Mouse (Mus musculus) frontal cortex, adult 2 months (tissue): ENCODE results near the gene Ctxn1. TPM values are rescaled to one million over a fixed set of nuclear protein-coding genes. Genes with fewer than 3 reads are reported as not detected.
"Not testable (repeated sequence)": the region's sequence is repeated elsewhere in the genome, so short reads cannot be mapped to it uniquely, and the experiment has no call there.

Experiments used
- DNase-seq, 2 experiments: peaks; one replicate each; pipeline ENCODE4 v3.0.0; 2022; ENCODE audit warnings: low spot score in 1 of 2; ENCODE audit errors: extremely low spot score in 1 of 2
- polyA plus RNA-seq: library from polyadenylated mRNA; depleted of rRNA; stranded (reverse); fragments of >200 nt; gene quantifications from 2 replicates; pipeline ENCODE4 v1.2.3, GENCODE M21; 2012; rRNA removed

Gene Ctxn1
- 883 and 1,085 TPM in 2 replicates for polyA plus RNA-seq

- DNase-seq = peak; percentile 79 to 92
Measured at GRCm38 (mm10) chr8:4259125-4259804, at the start of gene Ctxn1. TSS of gene Ctxn1 (minus strand) at chr8:4259274.

DNA sequence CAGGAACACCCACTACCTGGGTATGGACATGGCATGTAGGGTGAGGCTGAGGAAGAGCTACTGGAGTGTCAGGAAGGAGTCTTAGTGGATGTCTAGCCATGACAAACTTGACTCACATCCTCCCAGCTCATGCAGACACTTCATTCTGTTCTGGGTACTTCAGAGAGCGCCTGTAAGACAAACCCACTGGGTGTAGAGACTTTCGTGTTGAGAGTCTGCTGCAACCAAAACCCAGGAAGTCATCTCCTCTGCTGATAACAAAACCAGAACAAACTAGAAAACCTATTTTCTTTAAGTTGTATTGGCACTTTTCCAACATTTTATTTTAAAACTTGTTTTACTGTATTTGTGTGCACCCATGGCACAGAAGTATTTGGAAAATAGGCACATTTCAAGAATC is 46.8 kb upstream of the Ctxn1 start:
- DNase-seq = no peak

- no peak for DNase-seq
Measured at GRCm38 (mm10) chr8:4304124-4304547, 45.1 kb upstream of the Ctxn1 start.

GRCm38 (mm10) chr8:4297822-4298221 is 38.7 kb upstream of the Ctxn1 start:
- no peak for DNase-seq

- no peak for DNase-seq
Measured at GRCm38 (mm10) chr8:4292738-4293137, 33.7 kb upstream of the Ctxn1 start.

- DNase-seq = no peak
Measured at GRCm38 (mm10) chr8:4276111-4276465, 17.0 kb upstream of the Ctxn1 start.

DNA sequence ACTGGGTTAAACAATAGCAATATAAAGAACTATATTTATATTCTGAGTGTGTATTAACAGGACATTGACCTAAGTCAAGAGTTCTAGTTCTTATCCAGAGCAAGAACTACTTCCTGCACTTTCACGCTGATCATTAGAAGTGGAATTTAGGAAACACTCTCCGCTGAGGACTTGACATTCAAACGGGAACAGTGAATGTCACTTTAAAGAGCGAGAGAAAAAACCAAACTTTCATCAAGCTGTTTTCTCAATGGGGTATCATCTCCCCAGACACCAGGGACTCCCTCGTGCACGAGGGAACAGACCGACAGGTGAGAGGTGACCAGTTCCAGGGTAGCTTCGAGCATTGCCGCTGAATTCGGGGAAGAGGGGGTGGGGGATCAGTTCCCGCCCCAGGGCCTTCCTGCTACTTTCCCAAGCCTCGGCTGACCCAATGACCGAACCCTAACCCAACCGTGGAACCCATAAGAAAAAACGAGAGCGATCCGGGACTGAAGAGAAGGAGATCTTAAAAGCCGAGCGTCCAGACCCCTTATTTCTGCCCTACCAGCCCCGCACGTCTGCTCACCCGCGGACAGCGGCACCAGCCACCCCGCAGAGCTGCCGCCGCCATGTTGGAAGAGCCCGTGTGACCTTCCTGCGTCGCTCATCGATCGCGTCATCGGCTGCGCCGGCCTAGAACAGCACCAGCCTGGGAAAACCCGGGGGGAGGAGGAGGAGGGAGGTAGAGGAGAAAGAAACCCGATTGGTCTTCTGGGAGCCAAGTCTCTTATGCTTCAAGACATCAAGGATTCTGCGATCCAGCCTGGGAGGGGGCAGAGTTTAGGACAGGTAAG is 16.4 kb upstream of the Ctxn1 start, which contains the start of gene Timm44:
Timm44 (minus strand) TSS at position 639 of the 836 bp plus-strand sequence.
- peak; percentile 94 to 97 for DNase-seq

DNA sequence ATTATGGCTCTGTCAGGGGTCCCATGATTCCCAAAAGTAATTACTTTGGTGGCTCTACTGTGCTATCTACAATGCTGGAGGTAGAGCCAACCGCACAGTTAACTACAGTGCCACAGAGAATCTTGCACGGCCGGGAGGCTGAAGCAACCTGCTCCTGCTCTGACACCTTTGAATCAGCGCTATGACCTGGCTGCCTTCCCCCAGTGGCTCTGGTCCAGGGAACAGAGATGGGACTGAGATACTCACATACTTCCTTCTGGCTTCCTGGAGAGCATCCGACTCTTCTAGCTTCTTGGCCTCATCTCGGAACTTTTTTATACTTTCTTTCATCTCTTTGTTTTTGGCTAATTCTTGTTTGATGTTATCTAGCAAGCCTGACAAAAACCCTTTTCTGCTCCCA is 10.5 kb upstream of the Ctxn1 start:
- no peak for DNase-seq

GRCm38 (mm10) chr8:4267627-4268026 is 8.6 kb upstream of the Ctxn1 start:
- no peak for DNase-seq

DNA sequence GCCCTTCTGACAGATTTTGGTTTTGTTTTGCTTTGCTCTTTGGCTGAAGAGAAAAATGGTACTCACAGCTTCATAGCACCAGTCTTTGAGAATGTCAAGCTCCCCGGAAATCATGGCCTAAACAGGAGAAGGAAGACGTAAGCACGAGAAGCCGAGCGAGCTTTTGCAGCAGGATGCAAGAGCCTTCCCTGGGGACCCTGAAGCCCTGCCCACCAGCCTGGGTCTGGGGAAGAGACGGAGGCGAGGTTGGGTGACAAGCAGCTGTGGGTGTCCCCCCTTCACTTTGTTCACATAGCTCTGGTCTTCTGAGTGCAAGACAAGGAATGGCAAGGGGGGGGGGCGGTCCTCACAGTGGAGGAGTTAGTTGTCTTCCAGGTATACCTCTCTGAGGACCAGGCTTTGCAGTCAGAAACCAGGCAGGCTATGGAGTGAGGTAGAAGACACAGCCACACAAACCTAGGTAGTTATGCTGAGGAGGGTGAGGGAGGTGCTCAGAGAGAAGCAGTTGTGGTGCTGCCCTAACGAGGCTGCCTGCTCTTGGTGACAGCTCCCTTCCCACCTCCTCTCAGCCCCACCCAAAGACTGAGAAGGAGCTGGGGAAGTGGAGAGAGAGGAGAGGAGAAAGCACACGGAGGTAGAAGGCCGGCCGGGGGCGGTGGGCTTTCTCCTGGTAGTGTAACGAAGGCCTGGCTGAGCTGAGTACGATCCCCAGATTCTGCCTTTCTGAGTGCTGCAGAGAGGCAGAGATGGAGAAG is 6.3 kb upstream of the Ctxn1 start:
- DNase-seq = no peak

DNA sequence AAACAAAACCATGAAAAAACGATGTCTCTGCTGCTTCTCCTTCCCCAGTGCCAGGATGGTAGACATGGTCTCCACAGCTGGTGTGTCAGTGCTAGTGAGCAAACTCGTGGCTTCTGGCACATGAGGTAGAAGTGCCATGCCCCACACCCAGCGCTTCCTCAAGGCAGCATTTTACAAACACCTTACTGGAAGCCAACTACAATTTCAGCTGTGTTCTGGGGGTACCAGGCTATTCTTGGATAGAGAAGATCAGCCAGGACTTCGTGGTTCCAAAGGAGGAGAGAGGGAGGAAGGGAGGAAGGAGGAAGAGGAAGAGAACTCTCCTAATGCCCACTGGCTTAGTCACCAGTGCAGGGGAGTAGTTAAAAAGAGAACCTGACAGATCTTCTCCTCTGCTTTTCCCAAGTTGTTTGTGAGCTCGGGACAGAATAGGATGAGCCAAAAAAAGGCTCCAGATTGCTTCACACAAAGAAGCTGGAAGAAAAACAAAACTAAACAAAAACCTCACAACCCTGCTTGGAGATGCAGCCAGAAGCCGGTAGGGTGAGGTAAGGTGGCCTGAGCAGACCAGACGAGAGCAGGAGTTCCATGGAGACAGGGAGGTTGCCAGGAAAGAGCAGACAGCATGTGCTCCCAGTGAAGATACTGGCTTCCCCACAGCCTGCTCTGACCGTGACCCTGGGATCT is 4.2 kb upstream of the Ctxn1 start:
- peak in 1 of 2 experiments; percentile 58 for DNase-seq

GRCm38 (mm10) chr8:4259805-4260170 is 714 bp upstream of the Ctxn1 start:
- no peak for DNase-seq

DNA sequence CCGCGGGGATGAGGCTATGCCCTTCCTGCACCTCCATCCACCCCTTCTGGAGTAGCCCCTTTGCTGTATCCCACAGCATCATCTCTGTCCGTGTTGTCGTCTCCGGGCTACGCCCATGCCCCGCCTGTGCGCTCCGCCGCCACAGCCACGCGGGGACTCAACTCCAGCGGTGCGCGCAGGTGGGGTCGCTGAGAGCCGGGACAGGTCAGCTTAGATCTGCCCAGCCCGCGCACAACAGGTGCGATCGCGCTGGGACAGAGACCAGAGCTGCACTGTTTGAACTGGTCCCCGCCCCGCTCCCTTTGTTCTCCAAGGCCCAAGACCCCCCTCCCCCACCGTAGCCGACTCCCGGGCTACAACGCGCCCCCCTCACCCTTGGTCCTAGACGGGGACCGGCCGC is 396 bp downstream of the Ctxn1 start:
- DNase-seq = no peak

DNA sequence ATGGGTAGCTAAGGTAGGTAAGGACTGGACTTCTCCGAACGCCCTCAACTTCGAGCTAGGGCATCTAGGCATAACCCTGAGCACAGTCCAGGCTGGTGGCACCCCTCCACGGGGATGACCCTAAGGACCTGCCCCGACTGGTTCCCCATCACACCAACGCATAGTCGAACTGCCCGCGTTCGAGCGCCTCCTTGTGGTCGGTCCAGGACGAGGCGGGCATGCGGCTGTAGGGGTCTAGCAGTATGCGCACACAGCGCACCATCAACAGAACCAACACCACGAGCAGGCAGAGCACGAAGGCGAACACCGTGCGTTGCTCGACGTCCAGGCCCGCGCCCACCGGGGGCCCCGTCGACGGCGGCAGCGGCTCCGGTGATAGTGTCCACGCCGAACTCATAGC is 841 bp downstream of the Ctxn1 start:
- DNase-seq = peak in 1 of 2 experiments; percentile 88

DNA sequence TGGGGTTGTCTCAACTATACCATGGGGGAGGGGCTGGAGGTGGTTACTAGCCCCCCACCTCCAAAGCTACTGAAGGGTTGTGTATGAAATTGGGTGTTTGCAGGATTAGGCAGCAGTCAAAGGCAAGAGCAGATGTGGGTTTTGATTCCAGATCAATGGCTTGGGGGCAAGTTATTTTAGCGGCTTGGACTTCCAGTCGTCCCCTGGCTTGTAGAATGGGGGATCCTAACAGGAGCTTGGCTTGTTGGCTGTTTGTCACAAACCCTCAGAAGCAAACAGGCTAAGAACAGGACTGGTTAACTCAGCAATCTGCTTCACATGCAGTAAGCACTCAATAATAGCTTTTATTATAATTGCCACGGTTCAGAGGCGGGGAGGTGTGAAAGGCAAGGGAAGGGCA is 1.7 kb downstream of the Ctxn1 start:
- DNase-seq = no peak

DNA sequence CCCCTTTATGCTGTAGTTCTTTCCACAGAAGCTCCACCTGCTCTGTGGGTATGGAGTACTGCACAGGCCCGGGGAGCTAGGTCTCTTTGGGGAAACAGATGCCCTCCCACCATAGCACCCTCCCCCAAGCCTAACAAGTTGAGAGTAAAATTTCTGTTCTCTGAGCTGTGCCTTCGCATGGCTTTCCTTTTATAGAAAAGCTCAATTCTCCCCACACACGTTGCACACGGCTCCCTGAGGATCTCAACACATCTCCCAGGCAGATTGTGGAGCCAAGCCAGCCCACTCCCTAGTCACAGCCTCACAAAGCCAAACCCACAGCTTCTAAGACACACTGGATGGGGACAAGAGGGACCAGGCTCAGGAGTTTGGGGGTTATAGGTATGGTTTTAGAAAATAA is 2.2 kb downstream of the Ctxn1 start:
- DNase-seq = peak; percentile 92 to 93

GRCm38 (mm10) chr8:4255471-4255870 is 3.6 kb downstream of the Ctxn1 start:
- not testable (repeated sequence) for DNase-seq

GRCm38 (mm10) chr8:4254001-4254400 is 5.1 kb downstream of the Ctxn1 start:
- DNase-seq = peak in 1 of 2 experiments; percentile 77

DNA sequence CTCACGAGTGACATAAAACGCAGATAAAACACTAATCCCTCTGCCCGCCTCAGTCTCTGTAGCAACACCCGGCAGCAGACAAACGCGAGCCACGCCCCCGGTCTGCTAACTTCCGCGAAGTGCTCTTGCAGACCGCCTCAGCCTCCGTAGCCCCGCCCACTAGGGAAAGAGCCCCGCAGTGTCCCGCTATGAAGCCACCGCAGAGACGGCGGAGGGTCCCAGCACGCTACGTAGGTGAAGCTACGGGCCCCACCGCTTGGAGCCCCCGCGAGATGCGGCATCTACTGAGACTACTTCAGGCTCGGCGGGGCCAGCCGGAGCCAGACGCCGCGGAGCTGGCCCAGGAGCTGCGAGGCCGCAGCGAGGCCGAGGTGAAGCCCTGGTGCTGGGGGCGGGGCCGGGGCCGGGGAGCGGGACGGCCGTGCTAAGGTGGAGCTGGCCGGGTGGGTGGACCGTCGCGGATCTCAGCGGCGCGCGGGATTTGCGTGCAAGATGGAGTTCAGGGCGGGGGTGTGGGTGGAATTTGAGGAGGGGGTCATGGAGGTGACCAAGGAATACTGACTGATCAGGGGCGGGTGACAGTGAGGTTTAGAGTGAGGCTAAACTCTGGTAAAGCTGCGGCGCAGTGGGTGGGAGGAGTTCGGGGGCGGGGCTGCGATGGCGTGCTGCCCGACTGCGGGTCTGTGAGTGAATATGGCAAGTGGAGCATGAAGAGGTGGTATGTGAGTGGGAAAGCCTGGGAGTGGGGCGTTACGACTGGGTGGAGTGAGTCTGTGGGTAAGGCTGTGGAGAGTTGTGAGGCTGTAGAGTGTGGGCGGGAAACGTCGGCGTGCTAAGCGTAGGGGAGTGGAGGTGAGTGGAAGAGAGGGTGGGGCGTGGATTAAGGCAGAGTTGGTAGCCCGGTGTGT is 5.9 kb downstream of the Ctxn1 start, which contains the start of gene Snapc2:
Snapc2 (plus strand) TSS at position 147 of the 908 bp plus-strand sequence.
- peak; percentile 85 to 96 for DNase-seq
